Mouse (Mus musculus) midbrain, embryonic 14.5 days (tissue): ENCODE data around the gene Slc25a25. TPM values are rescaled to one million over a fixed set of nuclear protein-coding genes. Genes with fewer than 3 reads are reported as not detected.
"Not testable (repeated sequence)": the region's sequence is repeated elsewhere in the genome, so short reads cannot be mapped to it uniquely, and the experiment has no call there.

Experiments
- ATAC-seq: fragments of 200-750 bp; cut with Nextera tagmentation; 2 replicates; pipeline ENCODE4 v1.8.0; 2017; ENCODE audit warnings: moderate number of reproducible peaks, moderate library complexity; ENCODE audit not compliant: low FRiP score, low TSS enrichment
- DNase-seq: peaks from one replicate; pipeline ENCODE4 v3.0.0-alpha.2; 2015
- H3K27ac ChIP-seq: fragments of 300-500 bp; sonication (generic); replicated peaks from 2 replicates; pipeline ENCODE4 v1.5.1; 2014; ENCODE audit warnings: mild to moderate bottlenecking, low read depth, low read length, moderate library complexity
- H3K27me3 ChIP-seq: fragments of 300-500 bp; sonication (generic); 2 replicates; pipeline ENCODE4 v1.6.1; 2014; ENCODE audit warnings: low read length, control low read depth, mixed read lengths; ENCODE audit not compliant: control insufficient read depth, insufficient read depth
- H3K36me3 ChIP-seq: fragments of 300-500 bp; sonication (generic); 2 replicates; pipeline ENCODE4 v1.6.1; 2014; ENCODE audit warnings: low read length, control low read depth; ENCODE audit not compliant: control insufficient read depth, insufficient read depth
- H3K4me1 ChIP-seq: fragments of 300-500 bp; sonication (generic); 2 replicates; pipeline ENCODE4 v1.6.1; 2014; ENCODE audit warnings: mild to moderate bottlenecking, antibody characterized with exemption, low read length, control low read depth; ENCODE audit not compliant: control insufficient read depth, insufficient read depth
- H3K4me2 ChIP-seq: fragments of 300-500 bp; sonication (generic); 2 replicates; pipeline ENCODE4 v1.6.1; 2014; ENCODE audit warnings: mild to moderate bottlenecking, low read length, moderate library complexity
- H3K4me3 ChIP-seq: fragments of 300-500 bp; sonication (generic); replicated peaks from 2 replicates; pipeline ENCODE4 v1.5.1; 2014; ENCODE audit warnings: low read depth, low read length
- H3K9ac ChIP-seq: fragments of 300-500 bp; sonication (generic); replicated peaks from 2 replicates; pipeline ENCODE4 v1.6.1; 2014; ENCODE audit warnings: mild to moderate bottlenecking, low read length, moderate library complexity
- H3K9me3 ChIP-seq: fragments of 300-500 bp; sonication (generic); 2 replicates; pipeline ENCODE4 v1.6.1; 2016; ENCODE audit warnings: low read length, control low read depth, mixed read lengths; ENCODE audit not compliant: control insufficient read depth
- WGBS: fragments of 180-500 bp; shearing (Covaris S2); extraction: QIAGEN DNeasy Blood & Tissue Kit; methylation state at CpG from one replicate; pipeline ENCODE4 v1.1.7; 2014; 5-methylcytosine and 5-hydroxymethylcytosine counted together
- polyA plus RNA-seq: library from polyadenylated mRNA; unstranded; fragments of >200 nt; fragmentation: Nextera tagmentation; extraction: Ambion mirVana; gene quantifications from 2 replicates; pipeline ENCODE4 v1.2.1, GENCODE M21; 2014

The Slc25a25 gene
- polyA plus RNA-seq, result 36.3 and 41.5 TPM in 2 replicates

DNA sequence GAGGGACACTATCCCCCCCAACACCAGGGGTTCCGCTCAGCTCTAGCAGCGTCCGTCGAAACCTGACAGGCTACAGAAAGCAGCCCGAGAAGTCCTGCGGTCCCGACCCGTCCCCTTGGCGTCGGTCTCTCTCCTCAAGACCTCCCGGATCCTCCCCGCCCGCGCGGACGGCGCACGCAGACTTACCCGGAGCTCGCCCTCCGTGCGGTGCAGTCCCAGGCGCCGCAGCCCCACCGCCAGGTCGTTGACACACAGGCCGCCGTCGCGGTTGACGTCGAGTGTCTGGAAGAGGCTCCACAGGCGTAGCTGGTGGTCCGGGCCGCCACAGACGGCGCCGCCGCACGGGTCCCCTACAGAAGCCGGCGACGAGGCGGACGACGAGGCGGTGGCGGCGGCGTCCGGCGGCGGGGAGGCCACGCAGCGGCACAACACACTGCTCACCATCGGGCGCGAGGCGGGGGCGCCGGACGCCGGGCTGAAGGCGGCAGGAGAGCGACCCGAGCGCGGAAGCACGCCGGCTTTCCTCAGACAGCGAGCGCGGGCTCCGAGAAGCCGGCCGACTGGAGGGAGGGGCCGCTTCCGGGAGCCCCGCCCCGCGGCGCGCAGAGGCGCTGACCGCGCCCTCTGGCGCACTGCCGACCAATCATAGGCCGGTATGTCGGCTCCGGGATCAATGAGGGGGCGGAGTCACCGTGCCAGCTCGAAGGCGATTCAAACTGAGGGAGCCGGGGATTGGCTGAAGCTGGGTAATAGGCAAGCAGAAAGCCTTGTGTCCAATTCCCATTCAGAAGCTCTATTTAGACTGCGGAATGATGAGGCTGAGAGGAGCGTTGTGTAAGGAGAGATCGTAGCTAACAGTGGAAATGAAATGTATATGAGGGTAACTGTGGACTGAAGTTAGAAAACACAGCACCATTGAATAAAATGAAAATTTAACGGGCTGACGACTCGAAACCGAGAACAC, at the start of gene Slc25a25:
Gene Slc25a25 (minus strand): TSS at position 565 of the 964 bp plus-strand sequence.
- Histone ChIP-seq H3K4me2 (peak within 1 kb of the TSS; percentile 78), H3K4me1 (peaks cover 25% of the 10 kb centered on the region), H3K9me3 (no peaks in the 10 kb centered on the region), H3K4me3 (peak within 1 kb of the TSS; percentile 79), H3K27me3 (no peaks in the 10 kb centered on the region), H3K27ac (peak within 1 kb of the TSS; percentile 95), H3K9ac (peak within 1 kb of the TSS; percentile 75), H3K36me3 (no peaks in the 10 kb centered on the region)
- ATAC-seq (peak; percentile 91), DNase-seq (peak; percentile 99)
- under 1% methylated on average over 103 of the region's 103 CpGs for WGBS

DNA sequence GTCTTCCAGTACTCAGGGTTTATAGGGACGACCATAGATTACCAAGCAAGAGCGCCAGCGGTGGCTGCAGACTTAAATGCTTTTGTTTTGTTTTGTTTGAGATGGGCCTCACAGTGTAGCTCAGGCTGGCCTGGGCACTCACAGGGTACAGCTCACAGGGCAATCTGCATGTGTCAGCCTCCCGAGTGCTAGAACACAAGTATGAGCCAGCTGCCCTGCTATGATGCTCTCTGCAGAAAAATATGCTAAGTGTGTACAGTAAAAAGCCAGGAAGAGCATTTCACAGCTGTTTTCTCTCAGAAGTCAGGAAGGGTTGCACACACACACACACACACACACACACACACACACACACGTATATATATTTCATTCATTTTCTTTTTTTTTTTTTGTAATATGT, 49.2 kb upstream of the Slc25a25 start:
- Histone ChIP-seq H3K27ac (no peak overlapping the region), H3K9ac (no peak overlapping the region), H3K27me3 (no peaks in the 10 kb centered on the region), H3K4me1 (no peaks in the 10 kb centered on the region), H3K36me3 (no peaks in the 10 kb centered on the region), H3K4me3 (no peak overlapping the region), H3K9me3 (no peaks in the 10 kb centered on the region), H3K4me2 (no peak overlapping the region)
- DNase-seq, result no peak
- ATAC-seq, result no peak
- WGBS, result 76% methylated on average over 5 of the region's 5 CpGs

DNA sequence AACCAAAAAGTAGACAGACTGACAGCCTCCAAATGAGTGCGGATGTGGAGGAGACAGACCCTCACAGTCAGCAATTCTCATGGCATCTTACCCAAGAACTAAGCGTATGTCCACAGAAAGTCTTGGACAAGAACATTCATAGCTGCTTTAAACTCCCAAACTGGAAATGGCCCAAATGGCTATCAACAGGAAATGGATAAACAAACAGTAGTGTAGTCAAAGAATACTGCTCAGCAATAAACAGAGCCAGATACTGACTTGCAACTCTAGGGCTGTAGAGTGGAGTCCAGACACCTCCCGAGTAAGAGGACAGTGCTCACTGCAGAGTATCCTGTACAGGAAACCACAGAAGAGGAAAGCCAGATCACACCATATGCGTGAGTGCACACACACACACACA, 48.1 kb upstream of the Slc25a25 start:
- no peaks in the 10 kb centered on the region for H3K4me1 ChIP-seq

DNA sequence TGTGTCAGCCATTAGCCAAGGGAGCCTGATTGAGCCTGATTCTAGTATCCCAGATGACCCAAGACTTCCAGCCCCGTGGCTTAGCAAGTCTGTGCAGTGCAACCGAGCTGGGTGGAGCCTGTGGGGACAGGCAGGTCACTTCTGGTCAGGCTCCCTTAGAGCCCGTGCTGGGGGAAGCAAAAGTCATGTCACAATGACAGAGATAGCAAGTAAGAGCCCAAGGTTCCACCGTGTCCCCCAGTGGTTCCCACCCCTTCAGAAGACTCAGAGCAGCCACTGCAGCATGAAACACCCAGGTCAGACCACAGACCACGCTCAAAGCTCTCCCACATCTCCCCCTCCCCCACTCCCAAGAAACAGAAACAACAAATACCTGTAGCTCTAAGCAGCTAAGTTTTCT, 44.9 kb upstream of the Slc25a25 start:
- Histone ChIP-seq H3K36me3 (no peaks in the 10 kb centered on the region), H3K4me2 (no peak overlapping the region), H3K4me1 (no peaks in the 10 kb centered on the region), H3K9me3 (no peaks in the 10 kb centered on the region), H3K27ac (no peak overlapping the region), H3K27me3 (no peaks in the 10 kb centered on the region), H3K4me3 (no peak overlapping the region), H3K9ac (no peak overlapping the region)
- DNase-seq (no peak), ATAC-seq (no peak)
- 70% methylated on average over 5 of the region's 5 CpGs for WGBS

More for the DNA sequence above, 48.1 kb upstream of the Slc25a25 start:
- H3K9me3 ChIP-seq, result no peaks in the 10 kb centered on the region
- H3K27ac ChIP-seq, result no peak overlapping the region
- H3K9ac ChIP-seq, result no peak overlapping the region
- ATAC-seq, result no peak
- DNase-seq, result no peak
- no peaks in the 10 kb centered on the region for H3K27me3 ChIP-seq
- H3K4me3 ChIP-seq, result no peak overlapping the region
- no peak overlapping the region for H3K4me2 ChIP-seq
- 93% methylated on average over 4 of the region's 4 CpGs for WGBS
- H3K36me3 ChIP-seq, result no peaks in the 10 kb centered on the region

DNA sequence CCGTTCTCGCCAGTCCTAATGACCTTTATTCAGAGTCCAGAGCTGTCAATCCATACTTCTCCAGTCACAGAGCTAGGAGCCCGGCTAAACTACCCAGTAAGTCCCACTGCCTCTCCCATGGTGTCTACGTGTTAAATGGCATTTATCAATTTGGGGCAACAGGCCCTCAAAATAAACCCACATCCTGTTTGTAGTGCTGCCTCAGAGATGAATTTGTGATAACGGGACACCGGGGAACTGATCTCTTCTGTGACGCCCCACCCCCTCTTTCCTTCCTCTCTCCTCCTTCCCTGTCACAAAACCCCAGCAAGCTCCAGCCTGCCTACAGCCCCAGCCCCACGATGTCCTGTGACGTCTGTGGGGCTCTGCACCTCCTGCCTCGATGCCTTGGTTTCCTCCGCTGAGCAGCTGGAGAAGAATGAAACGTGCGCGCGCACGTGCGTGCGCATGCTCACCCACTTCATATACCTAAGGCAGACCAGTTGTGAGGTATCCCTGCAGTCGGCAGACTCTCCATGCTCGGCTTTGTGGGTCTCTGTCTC, 44.0 kb upstream of the Slc25a25 start:
- Histone ChIP-seq H3K36me3 (no peaks in the 10 kb centered on the region), H3K4me2 (no peak overlapping the region), H3K9me3 (no peaks in the 10 kb centered on the region), H3K4me1 (no peaks in the 10 kb centered on the region), H3K9ac (no peak overlapping the region), H3K4me3 (no peak overlapping the region), H3K27me3 (no peaks in the 10 kb centered on the region), H3K27ac (no peak overlapping the region)
- DNase-seq (no peak), ATAC-seq (no peak)
- 85% methylated on average over 20 of the region's 20 CpGs for WGBS

DNA sequence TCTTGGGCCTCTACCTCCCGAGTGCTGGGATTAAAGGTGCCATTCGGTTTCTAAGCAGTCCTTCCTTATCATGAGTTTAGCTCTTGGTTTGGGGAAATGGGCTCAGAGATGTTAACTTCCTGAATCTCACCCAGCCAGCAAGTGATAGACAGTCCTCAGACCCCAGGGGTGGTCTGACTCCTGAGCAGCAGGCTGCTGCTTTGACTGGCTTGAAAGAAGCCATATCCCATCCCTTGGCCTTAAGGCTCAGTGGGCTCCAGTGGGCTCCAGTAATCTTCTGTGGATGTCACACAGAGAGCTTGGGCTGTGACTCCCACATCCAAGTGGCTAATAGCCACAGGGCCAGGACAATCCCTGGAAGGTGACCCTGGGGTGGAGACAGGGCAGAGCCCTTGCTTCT, 43.3 kb upstream of the Slc25a25 start:
- H3K36me3 ChIP-seq, result no peaks in the 10 kb centered on the region
- H3K4me2 ChIP-seq, result no peak overlapping the region
- H3K9me3 ChIP-seq, result no peaks in the 10 kb centered on the region
- ATAC-seq (no peak), DNase-seq (no peak)
- H3K27ac ChIP-seq, result no peak overlapping the region
- H3K9ac ChIP-seq, result no peak overlapping the region
- H3K4me1 ChIP-seq, result no peaks in the 10 kb centered on the region
- WGBS, result 69% methylated on average over 2 of the region's 2 CpGs
- no peak overlapping the region for H3K4me3 ChIP-seq
- no peaks in the 10 kb centered on the region for H3K27me3 ChIP-seq

DNA sequence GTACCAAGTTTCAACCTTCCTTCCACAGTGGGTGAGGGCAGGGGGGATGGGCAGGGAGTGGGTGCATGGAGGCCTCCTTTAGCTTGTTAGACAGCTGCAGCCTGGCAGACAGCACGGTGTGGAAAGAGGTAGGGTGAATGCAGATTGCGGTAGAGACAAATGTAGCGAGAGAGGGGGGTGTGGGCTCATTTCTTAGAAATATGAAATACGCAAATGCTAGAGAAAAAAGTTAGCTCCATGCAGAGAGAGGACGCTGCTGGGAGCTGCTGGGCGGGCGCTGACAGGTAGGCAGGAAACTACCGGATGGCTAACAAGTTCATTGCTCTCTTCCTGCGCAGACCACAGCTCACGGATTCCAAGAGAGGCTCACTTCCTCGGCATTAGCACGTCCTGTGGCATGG, 42.1 kb upstream of the Slc25a25 start:
- no peak overlapping the region for H3K4me3 ChIP-seq

DNA sequence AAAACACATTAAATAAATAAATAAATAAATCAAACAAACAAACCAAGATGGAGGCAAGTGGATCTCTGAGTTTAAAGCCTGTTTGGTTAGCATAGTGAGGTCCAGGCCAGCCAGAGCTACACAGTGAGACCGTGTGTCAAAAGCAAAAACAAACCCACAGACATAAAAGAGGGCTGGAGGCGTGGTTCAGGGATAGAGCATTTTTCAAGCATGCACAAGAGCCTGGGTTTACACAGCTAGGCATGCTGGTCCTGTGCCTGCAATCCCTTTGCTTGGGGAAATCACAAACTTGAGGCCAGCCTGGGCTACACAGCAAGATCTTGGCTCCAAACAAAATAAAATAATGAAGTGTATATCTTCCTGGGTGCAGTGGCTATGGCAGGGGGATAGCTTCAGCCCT, 41.4 kb upstream of the Slc25a25 start:
- no peak overlapping the region for H3K9ac ChIP-seq
- H3K4me3 ChIP-seq, result no peak overlapping the region
- H3K9me3 ChIP-seq, result no peaks in the 10 kb centered on the region
- H3K4me2 ChIP-seq, result no peak overlapping the region
- no peaks in the 10 kb centered on the region for H3K4me1 ChIP-seq
- H3K27me3 ChIP-seq, result no peaks in the 10 kb centered on the region
- ATAC-seq (no peak), DNase-seq (no peak)
- WGBS, result 71% methylated on average over 2 of the region's 2 CpGs
- no peaks in the 10 kb centered on the region for H3K36me3 ChIP-seq
- no peak overlapping the region for H3K27ac ChIP-seq

More for the DNA sequence above, 42.1 kb upstream of the Slc25a25 start:
- no peaks in the 10 kb centered on the region for H3K9me3 ChIP-seq
- H3K4me2 ChIP-seq, result no peak overlapping the region
- no peak overlapping the region for H3K9ac ChIP-seq
- ATAC-seq, result no peak
- no peak overlapping the region for H3K27ac ChIP-seq
- no peaks in the 10 kb centered on the region for H3K4me1 ChIP-seq
- WGBS, result 80% methylated on average over 12 of the region's 12 CpGs
- no peak for DNase-seq
- H3K27me3 ChIP-seq, result no peaks in the 10 kb centered on the region
- no peaks in the 10 kb centered on the region for H3K36me3 ChIP-seq

DNA sequence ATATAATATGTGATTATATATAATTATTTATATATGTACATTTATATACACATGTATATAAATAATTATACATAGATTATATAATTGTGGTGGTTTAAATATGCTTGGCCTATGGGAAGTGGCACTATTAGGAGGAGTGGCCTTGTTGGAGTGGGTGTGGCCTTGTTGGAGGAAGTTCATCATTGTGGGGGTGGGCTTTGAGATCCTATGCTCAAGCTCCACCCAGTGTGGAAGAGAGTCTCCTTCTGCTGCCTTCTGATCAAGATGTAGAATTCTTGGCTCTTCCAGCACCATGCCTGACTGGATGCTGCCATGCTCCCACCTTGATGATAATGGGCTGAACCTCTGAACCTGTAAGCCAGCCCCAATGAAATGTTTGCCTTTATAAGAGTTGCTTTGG, 39.5 kb upstream of the Slc25a25 start:
- H3K9ac ChIP-seq, H3K27ac ChIP-seq, H3K4me1 ChIP-seq, H3K4me2 ChIP-seq, H3K36me3 ChIP-seq, H3K27me3 ChIP-seq, H3K9me3 ChIP-seq, ATAC-seq, DNase-seq, H3K4me3 ChIP-seq: not testable (repeated sequence)
